Mouse (Mus musculus): ENCODE results near the gene Mical3.
"Not testable (repeated sequence)": the region's sequence is repeated elsewhere in the genome, so short reads cannot be mapped to it uniquely, and the experiment has no call there.

The Mical3 gene

GRCm38 (mm10) chr6:120912931-120913330 is 217.9 kb downstream of the Mical3 start:
- in situ Hi-C loops (cut with MboI; ENCODE audit: low pct_unique_long_range_greater_than_20kb in 1 of 2, low sequenced_read_pairs in 2 of 2, unreplicated experiment in 1 of 2): no loop called here

- in situ Hi-C loops (cut with MboI; ENCODE audit: low pct_unique_long_range_greater_than_20kb in 1 of 2, low sequenced_read_pairs in 2 of 2, unreplicated experiment in 1 of 2): no loop called here
Observed at GRCm38 (mm10) chr6:120911213-120912007, 219.4 kb downstream of the Mical3 start.

DNA sequence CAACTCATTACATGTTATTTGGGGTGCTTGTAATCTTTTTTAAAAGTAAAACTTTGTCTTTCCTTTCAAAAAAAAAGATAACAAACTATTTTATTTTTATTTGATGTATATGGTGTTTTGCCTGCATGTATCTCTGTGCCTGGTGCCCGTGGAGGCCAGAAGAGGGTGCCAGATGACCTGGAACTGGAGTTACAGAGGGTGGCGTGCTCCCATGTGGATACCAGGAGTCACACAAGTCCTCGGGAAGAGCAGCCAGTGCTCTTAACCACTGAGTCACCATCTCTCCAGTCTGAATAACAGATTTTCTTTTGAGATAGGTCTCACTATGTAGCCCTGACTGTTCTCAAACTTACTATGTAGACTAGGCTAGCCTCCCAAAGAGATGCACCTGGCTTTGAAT is 221.3 kb downstream of the Mical3 start:
- in situ Hi-C loops (cut with MboI; ENCODE audit: low pct_unique_long_range_greater_than_20kb in 1 of 2, low sequenced_read_pairs in 2 of 2, unreplicated experiment in 1 of 2): no loop called here

DNA sequence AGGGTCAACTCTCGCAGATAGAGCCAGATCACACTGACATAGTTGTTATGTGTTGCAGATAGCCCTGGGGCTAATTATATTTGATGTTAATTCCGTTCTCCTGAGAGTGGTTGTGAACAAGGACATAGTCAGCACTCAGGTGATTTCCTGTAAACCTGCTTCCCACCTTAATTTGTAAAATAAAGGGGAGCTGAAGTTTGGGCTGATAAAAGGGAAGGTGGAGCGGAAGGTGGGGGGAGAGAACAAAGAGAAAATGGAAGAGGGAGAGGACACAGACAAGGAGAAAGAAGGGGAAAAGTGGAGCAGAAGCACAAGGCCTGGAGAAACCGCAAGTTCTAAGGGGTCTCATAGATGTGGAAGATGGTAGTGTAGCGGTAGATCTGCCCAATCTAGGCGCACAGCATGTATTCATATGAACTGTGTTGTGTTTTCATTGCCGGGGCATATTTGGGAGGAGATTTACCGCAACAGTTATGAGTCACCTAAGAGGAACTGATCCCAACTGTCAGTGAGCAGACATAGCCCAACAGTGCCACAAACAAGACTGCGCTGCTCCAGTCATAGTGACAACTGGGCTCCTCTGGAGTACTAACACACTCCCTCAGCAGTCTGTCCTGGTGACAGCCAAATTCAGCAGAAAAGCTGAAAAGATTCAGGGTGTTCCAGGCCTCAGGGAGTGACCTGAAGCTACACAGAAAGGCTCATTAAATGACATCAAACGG is 222.8 kb downstream of the Mical3 start:
- in situ Hi-C loops (cut with MboI; ENCODE audit: low pct_unique_long_range_greater_than_20kb in 1 of 2, low sequenced_read_pairs in 2 of 2, unreplicated experiment in 1 of 2): not testable (repeated sequence)

GRCm38 (mm10) chr6:120906521-120906920 is 224.3 kb downstream of the Mical3 start:
- in situ Hi-C loops (cut with MboI; ENCODE audit: low pct_unique_long_range_greater_than_20kb in 1 of 2, low sequenced_read_pairs in 2 of 2, unreplicated experiment in 1 of 2): no loop called here

GRCm38 (mm10) chr6:120905111-120905510 is 225.7 kb downstream of the Mical3 start:
- in situ Hi-C loops (cut with MboI; ENCODE audit: low pct_unique_long_range_greater_than_20kb in 1 of 2, low sequenced_read_pairs in 2 of 2, unreplicated experiment in 1 of 2): no loop called here

- in situ Hi-C loops (cut with MboI; ENCODE audit: low pct_unique_long_range_greater_than_20kb in 1 of 2, low sequenced_read_pairs in 2 of 2, unreplicated experiment in 1 of 2): no loop called here
Observed at GRCm38 (mm10) chr6:120903961-120904360, 226.8 kb downstream of the Mical3 start.

DNA sequence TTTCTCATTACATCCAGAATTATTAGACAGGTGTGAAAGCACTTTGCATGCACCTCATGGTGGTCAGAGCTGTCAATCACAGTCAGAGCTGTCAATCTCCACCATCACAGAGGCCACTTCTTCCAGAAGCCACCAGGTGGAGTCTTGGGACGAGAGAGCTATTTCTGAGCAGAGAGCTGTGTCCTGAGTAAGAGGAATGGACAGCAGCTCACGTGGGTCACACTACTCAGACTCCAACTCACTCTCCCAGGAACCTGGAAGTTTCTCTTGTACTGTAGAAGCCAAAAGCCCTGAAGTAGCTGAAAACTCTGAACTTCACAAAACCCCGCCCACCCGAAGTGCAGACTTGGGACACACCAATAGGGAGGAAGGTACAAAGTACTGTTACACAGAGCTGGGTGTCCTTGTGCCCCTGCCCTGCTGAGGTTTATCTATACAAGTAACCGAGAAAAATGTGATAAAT is 227.3 kb downstream of the Mical3 start:
- in situ Hi-C loops (cut with MboI; ENCODE audit: low pct_unique_long_range_greater_than_20kb in 1 of 2, low sequenced_read_pairs in 2 of 2, unreplicated experiment in 1 of 2): no loop called here

DNA sequence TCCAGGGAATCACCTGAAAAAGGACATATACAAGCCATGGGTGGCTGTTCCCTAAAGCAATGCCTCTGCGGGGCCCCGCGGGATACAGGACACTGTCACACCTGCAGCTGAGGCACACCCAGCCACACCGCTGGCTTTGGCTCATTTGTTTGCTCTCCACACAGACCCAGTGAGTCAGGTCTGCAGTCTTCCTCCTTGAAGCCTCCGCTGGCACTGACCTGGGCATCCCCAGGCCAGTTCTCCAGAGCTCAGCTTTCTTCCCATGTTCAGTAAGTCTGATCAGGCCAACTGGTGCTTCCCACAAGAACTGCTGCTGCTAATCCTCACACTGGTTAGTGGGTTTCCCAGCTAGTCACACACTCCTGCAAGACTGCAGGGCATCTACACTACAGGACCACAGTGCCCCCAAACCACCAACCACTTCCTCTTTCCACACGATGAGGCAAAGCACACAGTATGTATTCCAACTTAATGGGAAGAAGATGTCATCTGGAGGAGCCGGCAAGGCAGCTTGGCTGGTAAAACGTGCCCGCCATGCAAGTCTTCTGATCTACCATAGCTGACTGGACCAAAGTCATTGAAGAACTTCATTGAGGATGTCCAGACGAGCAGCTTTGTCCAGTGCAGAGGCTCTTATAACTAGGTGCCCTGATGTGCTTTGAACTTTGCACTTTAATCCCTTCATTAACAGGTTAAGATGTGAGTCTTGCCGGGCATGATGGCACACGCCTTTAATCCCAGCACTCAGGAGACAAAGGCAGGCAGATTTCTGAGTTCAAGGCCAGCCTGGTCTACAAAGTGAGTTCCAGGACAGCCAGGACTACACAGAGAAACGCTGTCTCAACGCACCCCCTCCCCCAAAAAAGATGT is 228.8 kb downstream of the Mical3 start:
- in situ Hi-C loops (cut with MboI; ENCODE audit: low pct_unique_long_range_greater_than_20kb in 1 of 2, low sequenced_read_pairs in 2 of 2, unreplicated experiment in 1 of 2): no loop called here

DNA sequence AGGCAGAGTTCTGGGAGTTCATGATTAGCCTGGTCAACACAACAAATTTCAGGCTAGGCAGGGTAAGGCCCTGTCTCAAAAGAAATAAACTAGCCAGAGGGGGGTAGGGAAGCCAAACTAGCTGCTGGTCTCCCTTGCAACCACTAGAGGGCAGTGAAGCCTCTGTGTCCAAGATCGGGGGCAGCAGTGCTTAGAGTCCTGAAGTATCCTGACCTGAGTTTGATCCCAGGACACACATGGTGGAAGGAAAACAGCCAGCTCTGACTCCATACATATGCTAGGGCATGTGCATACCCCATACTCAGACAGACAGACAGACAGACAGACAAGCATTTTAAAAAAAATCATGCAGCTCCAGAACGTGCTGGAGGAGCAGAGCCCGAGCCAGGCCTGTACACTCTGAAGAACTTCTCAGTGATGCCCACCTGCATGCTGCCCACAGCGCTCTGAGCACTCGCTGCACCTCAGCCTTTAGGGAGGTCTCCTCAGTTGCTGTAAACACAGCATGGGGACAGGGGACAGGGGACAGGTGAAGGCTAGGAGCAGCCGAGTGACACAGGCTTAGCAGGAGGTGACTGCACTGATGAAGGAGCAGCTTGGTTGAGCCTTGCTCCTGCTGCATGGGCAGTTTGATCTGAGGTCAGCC is 232.5 kb downstream of the Mical3 start:
- in situ Hi-C loops (cut with MboI; ENCODE audit: low pct_unique_long_range_greater_than_20kb in 1 of 2, low sequenced_read_pairs in 2 of 2, unreplicated experiment in 1 of 2): no loop called here

GRCm38 (mm10) chr6:120894524-120894923 is 236.3 kb downstream of the Mical3 start:
- in situ Hi-C loops (cut with MboI; ENCODE audit: low pct_unique_long_range_greater_than_20kb in 1 of 2, low sequenced_read_pairs in 2 of 2, unreplicated experiment in 1 of 2): no loop called here

GRCm38 (mm10) chr6:120894089-120894488 is 236.7 kb downstream of the Mical3 start:
- in situ Hi-C loops (cut with MboI; ENCODE audit: low pct_unique_long_range_greater_than_20kb in 1 of 2, low sequenced_read_pairs in 2 of 2, unreplicated experiment in 1 of 2): no loop called here

DNA sequence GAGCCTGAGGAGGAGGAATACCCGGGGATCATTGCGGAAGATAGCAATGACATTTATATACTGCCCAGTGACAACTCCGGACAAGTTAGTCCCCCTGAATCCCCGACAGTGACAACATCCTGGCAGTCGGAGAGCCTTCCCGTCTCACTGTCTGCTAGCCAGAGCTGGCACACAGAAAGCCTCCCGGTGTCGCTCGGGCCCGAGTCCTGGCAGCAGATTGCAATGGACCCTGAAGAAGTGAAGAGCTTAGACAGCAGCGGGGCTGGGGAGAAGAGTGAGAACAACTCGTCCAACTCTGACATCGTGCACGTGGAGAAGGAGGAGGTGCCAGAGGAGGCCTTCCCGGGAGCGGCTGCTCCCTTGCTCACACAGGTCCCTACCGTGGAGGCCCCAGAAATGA is 244.1 kb downstream of the Mical3 start:
- in situ Hi-C loops (cut with MboI; ENCODE audit: low pct_unique_long_range_greater_than_20kb in 1 of 2, low sequenced_read_pairs in 2 of 2, unreplicated experiment in 1 of 2): no loop called here

DNA sequence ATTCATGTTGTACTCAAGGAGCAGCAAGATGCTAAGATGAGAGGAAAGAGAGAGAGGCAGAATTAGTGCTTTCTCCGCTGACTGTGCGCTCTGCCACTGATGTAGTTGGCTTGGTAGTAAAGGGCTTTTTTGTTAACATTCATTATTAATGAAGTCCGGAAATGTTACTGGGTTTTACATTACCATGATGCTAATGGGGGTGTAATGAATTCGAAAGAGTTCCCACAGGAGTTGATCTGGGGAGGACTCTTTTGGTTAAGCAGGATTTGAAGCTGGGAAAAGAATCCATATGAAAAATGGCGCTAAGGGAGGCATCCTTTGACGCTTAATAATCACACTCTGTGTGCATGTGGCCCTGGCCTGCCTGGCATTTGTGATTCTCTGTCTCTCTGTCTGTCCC is 246.4 kb downstream of the Mical3 start:
- in situ Hi-C loops (cut with MboI; ENCODE audit: low pct_unique_long_range_greater_than_20kb in 1 of 2, low sequenced_read_pairs in 2 of 2, unreplicated experiment in 1 of 2): no loop called here
